Mouse (Mus musculus) thymus, postnatal 4 days (tissue): ENCODE results near the gene Tgfbr2.

ENCODE experiments used
- DNase-seq: peaks from one replicate; pipeline ENCODE4 v3.0.0; 2021

Tgfbr2 gene

DNA sequence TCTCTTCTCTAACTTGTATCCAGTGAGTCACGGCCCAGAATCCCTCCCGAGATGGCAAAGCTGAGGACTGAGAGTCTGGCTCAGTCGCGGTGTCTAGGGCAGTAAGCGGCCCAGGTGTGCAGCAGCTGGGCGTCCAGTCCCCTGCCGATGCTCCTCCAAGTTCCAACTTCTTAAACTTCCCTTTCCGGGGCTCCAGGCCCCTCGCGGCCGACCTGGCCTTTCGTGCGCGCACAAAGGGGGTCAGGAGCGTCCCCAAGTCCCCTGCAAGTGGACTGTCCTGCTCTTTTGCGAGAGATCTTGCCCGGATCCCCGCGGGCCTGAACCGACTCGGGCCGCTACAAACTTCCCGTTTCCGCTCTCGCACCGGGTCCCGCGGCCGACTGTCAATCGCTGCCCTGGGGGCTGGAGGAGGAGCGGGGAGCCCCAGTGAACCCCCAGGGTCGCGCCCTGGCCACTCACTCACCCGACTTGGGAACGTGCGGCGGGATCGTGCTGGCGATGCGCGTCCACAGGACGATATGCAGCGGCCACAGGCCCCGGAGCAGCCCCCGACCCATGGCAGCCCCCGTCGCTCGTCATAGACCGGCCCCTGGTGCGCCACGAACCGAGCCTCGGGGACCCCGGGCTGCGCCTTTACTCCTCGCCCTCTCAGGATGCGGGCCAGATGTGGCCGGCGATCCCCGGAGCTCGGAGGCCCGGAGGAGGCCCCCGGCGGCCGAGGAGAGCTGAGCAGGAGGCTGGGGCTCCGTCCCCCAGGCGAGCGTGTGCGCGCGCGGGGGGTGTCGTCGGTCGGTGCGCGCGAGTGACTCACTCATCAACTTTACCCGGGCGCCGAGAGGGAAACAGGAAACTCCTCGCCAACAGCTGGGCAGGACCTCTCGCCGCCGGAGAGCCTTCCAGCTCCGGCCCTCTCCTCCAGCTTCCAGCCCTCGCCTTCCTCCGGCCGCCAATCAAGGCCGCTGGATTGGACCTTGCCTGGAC lies at the start of gene Tgfbr2:
Tgfbr2 (minus strand) TSS at position 880 of the 981 bp plus-strand sequence.
- peak; percentile 90 for DNase-seq

DNA sequence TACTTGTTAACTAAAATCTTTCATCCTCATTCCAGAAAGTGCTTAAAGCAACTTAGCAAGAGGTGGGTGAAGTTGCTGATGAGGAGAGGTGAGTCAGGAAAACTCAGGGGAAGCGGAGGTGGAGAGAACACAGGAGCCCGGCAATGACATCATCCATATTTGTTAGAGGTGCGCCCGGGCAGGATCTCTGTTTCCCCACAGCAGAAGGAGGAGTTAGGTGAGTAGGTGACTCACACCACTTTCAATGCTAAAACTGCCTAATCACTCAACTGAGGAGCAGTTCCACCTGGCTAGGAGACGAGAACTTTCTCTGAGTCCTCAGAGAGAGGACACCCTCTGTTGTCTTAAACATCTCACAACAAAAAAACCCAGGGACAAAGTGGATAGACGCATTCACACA lies 48.2 kb upstream of the Tgfbr2 start:
- no peak for DNase-seq

DNA sequence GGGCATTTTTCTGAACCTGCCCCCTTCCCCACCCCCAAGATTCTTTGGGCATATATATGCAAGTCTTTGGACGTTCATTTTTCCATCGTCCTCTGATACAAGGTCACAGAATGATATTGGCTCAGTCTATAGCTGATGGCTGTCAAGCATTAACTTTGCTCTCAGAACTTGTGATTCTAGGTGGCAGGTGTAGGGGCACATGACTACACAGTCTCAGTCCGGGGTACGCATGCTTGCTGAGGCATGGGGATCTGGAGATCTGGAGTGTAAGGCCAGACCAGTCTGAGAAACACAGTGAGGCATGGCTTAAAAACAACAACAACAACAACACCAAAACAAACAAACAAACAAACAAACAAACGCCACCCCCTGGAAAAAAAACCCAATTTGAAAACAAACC lies 47.5 kb upstream of the Tgfbr2 start:
- no peak for DNase-seq

DNA sequence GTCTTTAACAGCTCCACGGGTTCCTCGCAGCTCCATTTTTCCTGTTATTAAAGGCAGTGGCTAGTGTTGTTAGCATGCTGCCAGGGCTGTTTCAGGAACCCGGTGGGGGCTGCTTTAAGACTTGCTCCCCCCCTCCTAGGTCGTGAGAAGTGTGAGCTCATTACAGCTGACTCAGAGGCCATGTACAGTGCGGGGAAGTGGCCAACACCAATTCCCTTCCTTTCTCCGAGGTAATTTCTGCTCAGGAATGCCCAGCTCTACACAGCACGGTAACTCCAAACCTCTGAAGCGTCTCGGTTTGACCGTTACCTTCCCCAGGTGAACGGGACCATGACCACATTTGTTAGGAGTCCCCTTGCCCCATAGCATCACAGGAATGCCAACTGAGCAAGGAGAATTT lies 46.8 kb upstream of the Tgfbr2 start:
- DNase-seq, result no peak

DNA sequence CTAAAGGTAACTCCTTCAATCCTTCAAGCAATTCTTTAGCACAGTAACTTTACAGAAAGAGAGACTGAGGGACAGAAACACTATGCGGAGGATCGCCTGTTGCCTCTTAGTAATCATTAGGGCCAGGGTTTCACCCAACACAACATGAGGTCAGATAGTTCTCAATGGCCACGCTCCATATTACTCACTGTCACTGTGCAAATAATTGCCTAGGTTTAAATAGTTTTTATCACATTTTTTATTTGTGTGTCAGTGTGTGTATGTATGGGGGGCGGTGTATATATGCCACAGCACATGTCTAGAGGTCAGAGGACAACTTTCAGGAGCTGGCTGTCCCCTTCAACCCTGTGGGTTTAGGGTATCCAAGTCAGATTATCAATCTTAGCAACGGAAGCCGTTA lies 46.4 kb upstream of the Tgfbr2 start:
- DNase-seq, result no peak

DNA sequence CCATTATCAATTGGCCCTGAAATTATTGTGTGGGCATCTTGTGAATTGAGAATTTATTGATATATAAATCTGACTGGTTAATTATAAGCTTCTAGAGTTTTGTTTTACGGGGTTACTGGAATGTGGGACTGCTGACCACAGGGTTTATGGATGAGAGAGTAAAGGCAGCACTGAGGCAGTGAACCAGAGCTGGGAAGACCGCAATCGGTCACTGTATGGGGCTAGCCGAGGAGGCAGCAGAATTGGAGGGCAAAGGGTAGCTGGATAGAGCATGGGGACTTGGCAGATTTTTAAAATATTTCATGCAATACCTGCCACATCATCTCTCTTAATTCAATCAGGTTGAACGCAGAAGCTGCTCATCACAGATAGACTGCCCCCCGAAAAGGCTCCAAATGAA lies 45.5 kb upstream of the Tgfbr2 start:
- DNase-seq, result no peak

DNA sequence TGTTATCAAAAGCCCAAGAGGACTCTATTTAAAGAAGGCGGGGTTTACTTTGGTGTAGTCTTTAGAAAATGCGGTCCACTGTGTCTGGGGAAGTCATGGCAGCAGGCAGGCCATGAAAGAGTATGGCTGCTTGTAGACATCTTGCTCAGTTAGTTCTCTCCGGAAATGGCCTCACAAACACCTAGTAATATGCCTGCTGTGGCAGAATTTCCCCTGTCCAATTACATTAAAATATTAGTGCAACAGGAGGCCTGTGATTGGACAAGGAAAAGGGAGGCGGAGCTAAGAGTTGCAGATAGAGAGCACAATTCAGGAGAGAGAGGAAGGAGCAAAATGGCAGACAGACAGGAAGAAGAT lies 45.0 kb upstream of the Tgfbr2 start:
- DNase-seq, result no peak

DNA sequence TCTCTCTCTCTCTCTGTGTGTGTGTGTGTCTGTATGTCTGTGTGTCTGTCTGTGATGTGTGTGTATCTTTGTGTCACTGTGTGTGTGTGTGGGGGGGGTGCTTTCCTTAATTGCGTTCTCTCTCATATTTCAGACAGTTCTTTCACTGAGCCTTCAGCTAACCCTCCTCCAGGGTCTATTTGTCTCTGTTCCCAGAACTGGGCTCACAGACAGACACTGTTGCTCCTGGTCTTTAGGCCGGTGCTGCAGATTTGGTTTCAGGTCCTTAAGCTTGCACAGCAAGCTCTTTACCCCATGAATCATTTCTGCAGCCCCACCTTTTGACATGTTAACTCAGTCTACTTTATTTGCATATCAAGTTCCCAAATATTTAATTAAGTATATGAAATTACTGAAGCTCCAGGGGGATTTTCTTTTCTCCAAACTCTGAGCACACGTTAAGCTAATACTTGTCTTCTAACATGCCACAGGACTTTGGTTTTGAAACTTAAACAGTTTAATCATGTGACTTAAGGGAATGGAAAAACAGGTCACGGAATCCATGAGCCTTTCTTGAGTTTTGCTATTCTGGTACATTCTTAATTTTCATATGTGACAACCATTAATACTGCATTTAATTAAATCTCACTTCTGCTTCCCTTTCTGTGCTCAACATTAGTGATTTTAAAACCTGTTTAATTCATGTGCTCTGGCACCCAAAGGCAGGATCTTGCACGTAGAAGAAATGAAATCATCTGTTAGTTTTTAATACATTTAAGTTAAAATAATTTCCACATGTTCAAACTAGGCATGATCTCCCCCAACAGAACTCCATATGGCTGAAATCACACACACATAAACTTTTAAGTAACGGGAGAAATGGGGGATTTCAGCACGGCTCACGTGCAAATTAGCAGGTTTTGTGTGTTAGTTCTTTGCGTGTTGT lies 44.3 kb upstream of the Tgfbr2 start:
- no peak for DNase-seq

DNA sequence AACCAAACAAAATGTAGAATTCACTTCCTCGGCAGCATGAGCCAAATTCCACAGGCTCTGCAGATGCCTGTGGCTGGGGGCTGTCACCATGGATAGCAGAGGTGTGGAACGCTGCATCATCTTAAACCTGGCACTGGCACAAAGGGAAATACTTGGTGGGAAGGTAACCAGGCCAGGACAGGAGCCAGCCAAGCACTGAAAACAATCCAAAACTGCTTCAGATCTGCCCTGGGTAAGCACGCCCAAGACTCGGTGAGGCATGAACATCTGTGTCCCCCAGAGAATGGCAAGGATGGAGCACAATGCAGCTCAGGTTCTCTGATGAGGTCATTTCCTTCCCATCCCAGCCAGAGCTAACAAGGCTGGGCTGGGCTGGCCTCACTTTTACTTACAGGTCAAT lies 43.6 kb upstream of the Tgfbr2 start:
- DNase-seq, result peak; percentile 50

DNA sequence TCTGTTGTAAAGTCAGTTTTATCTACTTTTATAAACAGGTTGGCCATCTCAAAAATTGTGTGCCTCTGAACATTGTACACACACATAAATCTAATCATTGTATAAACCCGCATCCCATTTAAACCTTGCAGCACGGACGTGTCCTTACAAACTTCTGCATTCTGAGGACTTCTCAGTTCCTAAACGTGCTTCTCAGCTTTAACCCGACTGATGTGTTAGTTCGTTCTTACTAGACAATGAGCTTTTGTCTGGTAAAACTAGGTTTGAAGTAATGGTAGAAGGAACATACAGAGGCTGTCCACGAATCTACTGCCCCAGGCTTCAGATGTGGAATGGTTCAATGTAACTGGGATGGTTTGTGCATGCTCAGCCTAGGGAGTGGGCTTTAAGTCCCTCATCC lies 41.9 kb upstream of the Tgfbr2 start:
- DNase-seq, result no peak

DNA sequence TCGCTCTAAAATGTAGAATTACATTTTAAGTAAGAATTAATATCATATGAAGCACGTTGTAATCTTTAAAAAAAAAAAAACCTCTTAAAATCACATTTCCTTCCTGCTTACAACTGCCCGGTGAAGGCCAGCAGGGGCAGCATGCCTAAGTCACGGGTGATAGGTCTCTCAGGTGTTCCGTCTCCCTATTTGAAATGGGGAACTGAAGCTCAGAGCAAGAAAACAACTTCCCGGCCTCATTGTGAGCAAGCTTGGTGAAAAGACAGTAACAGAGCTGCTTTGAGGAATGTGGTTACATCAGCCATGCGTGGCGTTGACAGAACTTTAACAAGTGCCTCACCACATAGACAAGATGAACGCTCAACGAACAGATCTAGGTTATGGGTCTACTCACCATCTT lies 41.5 kb upstream of the Tgfbr2 start:
- DNase-seq, result peak; percentile 44

DNA sequence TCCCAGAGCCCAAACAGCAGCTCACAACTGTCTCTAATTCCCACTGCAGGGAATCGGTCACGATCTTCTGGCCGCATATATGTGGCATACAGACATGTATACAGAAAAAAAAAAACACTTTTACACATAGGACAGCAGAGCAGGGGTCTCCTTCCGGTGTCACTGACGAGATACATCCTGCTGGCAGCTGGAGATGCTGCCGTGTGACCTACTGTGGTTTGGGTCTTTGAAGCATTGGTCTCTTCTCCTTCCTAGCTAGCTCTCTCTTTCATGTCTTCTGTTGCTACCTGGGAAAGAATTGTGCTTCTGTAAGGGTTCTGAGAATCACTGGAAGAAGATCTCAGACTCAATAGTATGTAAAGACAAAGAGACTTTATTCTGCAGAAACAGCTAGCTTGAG lies 39.1 kb upstream of the Tgfbr2 start:
- peak; percentile 56 for DNase-seq

DNA sequence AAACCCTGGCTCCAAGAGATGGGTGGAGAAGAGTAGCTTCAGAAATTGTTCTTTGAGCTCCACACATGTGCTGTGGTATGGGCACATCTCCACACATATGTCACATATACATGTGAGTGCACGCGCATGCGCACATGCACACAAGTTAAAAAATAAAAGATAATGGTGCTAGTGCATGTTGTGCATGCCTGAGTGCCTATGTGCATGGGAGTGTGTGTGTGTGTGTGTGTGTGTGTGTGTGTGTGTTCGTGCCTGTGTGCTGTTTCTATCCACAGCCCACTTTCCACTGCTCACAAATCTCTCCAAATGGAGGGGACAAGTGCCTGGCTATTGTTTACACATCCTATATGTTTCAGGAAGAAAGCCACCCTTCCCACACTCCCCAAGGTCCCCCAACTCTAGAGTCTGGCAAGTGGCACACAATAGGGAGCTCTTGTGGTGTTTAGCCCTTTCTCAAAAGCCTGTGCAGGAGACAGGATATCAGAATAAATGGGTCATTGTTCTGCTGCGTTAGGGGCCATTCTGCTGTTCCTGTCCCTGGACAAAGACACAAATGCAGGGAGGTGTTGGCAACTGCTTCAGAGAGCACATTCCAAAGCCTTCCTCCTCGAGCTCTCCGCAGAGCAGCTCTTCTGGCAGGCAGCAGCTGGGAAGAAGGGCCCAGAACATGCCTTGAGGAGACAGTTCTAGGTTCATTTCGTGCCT lies 37.9 kb upstream of the Tgfbr2 start:
- no peak for DNase-seq

DNA sequence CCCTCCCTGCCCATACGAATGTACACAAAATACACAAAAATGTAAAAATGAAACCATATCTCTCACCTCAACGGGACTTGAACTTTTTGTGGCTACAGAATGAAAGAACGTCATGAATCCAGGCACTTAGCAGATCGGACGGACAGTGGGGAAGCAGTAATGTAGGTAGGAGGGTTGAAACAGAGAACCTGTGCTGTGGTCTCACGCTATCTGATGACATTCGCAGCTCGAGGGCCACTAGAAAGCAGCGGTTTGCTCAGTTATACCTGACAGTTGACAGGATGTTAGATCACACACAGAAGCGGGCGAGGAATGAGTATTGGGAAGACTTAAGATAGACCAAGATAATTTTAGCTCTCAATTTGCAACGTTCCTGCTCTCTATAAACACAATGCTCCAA lies 36.9 kb upstream of the Tgfbr2 start:
- DNase-seq, result peak; percentile 46

DNA sequence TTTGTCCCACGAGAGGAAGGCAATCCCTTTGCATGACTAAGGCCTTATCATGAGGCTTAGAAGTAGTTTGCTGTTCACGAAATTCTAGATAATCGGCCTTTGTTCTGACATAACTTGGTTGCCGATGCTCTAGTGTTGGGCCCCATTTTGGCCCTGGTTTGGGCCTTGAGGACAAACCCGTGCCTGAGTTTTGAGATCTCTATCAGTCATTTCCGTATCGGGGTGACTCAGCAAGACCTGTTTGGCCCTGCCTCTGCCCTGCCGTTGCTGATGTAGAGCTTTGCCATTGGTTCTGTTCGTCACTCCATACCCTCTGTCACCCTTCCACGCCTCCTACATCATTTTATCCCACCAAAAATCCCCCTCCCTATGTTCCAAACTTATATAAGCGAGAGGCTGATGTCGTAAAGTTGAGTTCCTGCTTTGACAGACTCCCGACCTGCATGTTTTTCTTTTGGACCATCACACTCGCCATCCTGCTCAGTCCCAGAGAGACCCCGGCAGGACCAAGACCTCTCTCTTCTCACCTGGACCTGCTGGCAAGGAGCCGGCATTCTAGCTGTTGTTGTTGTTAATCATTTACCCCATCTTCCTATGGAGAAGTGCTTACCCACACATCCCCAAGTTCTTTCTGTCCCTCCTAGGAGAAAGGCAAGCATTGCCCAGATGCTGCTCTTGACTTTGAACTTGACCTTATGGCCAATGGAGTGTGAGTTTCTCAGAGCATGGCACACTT lies 33.2 kb upstream of the Tgfbr2 start:
- no peak for DNase-seq

DNA sequence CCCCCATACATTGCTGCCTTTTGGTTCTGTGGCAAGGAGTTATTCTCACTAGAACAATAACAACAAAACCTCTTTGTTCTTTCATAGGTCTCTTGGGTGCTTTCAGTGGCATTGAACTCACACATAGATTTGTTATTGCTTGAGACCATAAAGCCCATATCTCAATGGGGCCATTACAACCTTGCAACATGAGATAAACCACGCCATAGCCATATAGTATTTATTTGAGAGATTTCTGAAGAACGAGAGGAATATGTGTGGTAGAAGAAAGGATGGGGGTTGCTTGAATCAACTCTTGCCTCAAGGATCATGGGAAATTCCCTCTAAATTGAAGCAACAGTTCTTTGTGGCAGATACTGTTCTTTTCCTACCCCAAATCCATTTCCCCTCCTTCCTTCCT lies 31.7 kb upstream of the Tgfbr2 start:
- DNase-seq, result no peak

DNA sequence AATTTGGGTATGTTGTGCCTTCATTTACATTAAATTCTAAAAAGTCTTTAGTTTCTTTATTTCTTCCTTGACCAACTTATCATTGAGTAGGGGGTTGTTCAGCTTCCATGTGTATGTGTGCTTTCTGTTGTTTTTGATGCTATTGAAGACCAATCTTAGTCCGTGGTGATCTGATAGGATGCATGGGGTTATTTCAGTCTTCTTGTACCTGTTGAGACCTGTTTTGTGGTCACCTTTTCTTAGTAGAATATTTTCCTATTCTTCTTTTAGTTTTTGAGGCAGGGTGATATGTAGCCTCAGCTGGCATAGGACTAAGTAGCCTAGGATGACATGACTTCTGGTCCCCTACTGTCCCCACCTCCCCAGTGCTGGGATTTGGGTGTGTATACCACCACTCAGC lies 28.5 kb upstream of the Tgfbr2 start:
- DNase-seq, result no peak

DNA sequence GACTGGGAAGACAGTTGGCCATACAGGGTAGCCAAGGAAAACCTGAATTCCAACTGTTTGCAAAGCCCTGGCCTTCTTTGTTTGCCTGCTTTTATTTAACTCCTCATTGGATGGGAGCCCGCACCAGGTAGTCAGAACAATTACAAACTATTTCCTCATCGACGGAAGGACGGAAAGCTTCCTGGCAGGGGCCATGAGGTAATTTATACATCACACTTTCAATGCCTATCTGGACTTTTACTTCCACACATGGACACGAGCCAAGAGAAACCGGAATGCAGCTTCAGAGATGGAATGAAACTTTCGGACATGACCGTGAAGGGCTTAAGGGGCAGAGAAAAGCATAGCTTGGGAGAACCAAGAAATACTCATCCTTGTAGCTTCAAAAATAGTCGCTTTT lies 24.0 kb upstream of the Tgfbr2 start:
- DNase-seq, result no peak

DNA sequence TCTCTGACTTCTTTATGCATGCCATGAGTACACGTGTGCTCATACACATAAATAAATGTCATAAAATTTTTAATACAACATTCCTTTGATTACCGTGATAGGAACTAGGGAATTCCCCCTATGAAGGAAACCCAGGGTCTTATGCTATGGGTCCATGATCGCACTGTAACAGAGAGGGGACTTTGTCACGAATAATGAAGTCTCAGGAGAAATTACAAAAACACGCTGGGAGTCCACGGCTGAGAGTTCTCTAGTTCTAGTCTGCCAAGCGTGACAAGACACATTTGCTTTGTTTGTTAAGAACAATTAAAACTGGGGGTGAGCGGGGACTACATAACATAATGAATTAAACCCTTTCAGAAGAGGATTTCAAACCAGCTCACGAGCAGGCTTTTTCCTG lies 23.3 kb upstream of the Tgfbr2 start:
- DNase-seq, result no peak

DNA sequence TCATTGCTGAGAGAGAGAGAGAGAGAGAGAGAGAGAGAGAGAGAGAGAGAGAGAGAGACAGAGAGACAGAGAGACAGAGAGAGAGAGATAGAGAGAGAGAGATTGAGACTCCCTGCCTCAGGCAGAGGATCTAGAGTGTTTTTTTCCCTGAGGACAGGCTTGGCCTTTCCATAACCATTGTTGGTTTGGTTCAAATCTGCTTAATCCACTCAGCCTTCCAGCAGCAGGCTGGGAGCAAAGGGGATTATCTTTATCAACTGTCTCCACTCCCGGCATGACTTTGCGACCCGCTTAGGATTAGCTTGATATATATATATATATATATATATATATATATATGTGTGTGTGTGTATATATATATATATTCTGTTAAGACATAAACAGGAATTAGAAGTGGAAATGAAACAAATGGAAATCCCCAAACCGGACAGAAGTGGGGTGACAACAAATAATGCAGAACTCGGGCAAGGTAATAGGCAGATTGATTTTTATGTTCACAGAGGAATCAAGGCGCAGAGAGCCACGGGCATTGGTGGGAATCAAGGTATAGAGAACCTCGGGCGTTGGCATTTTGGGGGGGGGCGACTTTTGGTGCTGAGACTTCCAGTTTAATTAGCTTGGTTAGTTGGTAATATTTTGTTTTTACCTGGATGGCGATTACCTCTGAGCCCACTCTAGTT lies 22.5 kb upstream of the Tgfbr2 start:
- DNase-seq, result no peak

DNA sequence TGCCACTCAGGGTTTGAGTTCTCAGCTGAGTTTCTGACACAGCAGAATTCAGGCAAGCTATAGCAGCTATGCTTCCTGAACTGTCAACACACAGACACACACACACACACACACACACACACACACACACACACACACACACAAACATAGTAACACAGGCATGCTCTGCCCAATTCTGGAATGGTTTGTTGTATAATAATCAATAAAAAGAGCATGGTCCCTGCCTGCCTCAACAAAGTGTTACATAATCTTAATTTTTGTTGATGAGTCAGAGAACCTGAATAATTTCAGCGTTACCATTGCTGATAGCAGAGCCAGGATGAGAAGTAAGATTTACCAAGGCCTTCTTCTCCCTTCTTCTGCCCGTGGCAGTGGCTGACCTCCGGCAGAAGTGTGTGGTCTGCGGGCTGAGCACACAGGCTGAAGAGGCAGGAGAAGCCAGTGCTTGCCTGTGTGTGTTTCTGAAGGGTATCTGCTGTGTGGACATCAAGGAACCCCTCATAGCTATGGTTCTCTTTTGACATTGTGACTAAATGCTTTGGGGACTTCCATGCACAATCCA lies 18.8 kb upstream of the Tgfbr2 start:
- DNase-seq, result no peak

DNA sequence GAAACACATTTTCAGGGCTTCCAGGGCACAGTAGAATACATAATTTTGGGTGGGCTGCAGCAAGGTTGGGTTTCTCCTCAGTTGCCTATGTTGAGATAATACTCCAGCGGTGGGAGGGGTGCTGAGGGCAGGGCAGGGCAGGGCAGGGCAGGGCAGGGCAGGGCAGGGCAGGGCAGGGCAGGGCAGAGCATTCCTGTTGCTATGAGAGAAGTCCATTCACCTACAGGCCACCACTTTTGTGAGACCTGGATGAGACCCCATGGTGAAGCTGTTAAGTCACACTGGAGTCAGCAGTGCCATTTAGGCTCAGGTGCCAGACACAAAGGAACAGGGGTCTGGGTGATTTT lies 18.3 kb upstream of the Tgfbr2 start:
- no peak for DNase-seq
